Mouse (Mus musculus): Measurements from ENCODE around the gene Mab21l1. TPM values are rescaled to one million over a fixed set of nuclear protein-coding genes. Genes with fewer than 3 reads are reported as not detected.

Mab21l1 gene
- polyA plus RNA-seq (2014; fragmentation: Nextera tagmentation; extraction: Ambion mirVana), result 68.3 and 76.1 TPM in 2 replicates

DNA sequence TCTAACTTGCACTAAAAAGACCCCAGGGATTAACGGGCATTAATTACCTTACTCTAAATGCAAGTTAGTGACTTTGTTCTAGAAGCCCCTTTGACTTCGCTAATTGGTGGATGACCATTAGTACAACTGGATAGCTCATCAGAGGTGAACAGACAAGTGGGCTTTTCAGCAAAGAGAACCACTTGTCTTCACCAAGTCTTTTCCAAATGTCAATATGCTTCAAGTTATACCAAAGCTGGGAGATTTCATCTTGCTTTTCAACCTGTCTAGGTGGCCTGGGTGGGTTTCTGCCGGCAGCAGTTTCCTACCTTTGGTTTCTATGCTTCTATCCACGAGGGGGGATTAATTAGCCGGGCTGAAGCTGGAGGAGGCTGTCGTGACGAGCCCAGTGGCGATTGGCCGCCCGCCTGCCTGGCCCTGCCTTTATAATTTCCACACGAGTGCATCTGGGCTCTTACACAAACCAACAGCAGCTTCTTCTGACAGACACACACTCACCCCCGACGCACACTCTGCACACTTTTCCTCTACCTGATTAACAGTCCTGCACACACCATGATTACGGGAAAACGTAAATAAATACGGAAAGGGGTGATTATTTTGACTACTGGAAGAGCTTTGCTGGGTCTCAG, at the start of gene Mab21l1:
Mab21l1 (plus strand) TSS at position 455 of the 632 bp plus-strand sequence.
- peaks cover 3% of the 10 kb centered on the region; the same call in 1 of the 2 replicates for H3K4me1 ChIP-seq (ENCODE audit: control insufficient read depth, insufficient read depth, low read length)
- DNase-seq (ENCODE audit: low spot score), result peak; percentile 79
- peaks cover 2% of the 10 kb centered on the region; the same call in 1 of the 2 replicates for H3K27me3 ChIP-seq (ENCODE audit: control insufficient read depth, insufficient read depth, low read length)
- H3K4me3 ChIP-seq (ENCODE audit: low read depth, low read length), result peak within 1 kb of the TSS; percentile 62
- H3K4me2 ChIP-seq (ENCODE audit: low read depth, low read length), result peak within 1 kb of the TSS; percentile 71
- no peaks in the 10 kb centered on the region for H3K36me3 ChIP-seq (replicated peaks; ENCODE audit: control insufficient read depth, insufficient read depth, low read depth, low read length)
- peak; percentile 54; the same call in 1 of the 2 replicates for ATAC-seq (replicated peaks; ENCODE audit: insufficient number of reproducible peaks, low FRiP score, low TSS enrichment, low read depth)
- peak within 1 kb of the TSS; percentile 92 for H3K27ac ChIP-seq (replicated peaks; ENCODE audit: low read depth, low read length)
- WGBS, result under 1% methylated on average over 16 of the region's 16 CpGs
- H3K9ac ChIP-seq (replicated peaks; ENCODE audit: low read length), result peak within 1 kb of the TSS; percentile 90
- no peaks in the 10 kb centered on the region for H3K9me3 ChIP-seq (replicated peaks; ENCODE audit: control insufficient read depth, low read length)

DNA sequence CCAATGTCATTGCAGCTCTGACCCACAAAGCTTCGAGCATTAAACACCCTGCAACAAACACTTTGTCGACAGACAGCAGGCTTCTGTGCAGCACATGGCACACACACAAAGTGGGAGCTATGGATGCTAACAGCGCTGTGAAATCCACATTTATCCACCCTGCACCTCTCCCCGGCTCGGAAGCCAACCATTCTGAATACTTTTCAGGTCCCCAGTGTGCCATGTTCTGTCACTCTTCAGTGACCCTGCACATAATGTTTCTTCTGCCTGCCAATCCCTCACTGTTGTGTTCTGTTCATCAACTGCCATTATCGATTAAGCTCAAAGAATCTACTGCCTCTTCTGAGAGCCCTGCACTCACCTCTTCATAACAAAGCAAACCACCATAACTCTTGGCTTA, 48.6 kb upstream of the Mab21l1 start:
- Histone ChIP-seq H3K9me3 (replicated peaks; ENCODE audit: control insufficient read depth, low read length) (no peaks in the 10 kb centered on the region), H3K36me3 (replicated peaks; ENCODE audit: control insufficient read depth, insufficient read depth, low read depth, low read length) (no peaks in the 10 kb centered on the region), H3K9ac (replicated peaks; ENCODE audit: low read length) (no peak overlapping the region), H3K27ac (replicated peaks; ENCODE audit: low read depth, low read length) (no peak overlapping the region), H3K4me1 (ENCODE audit: control insufficient read depth, insufficient read depth, low read length) (no peaks in the 10 kb centered on the region), H3K4me3 (ENCODE audit: low read depth, low read length) (no peak overlapping the region), H3K4me2 (ENCODE audit: low read depth, low read length) (no peak overlapping the region), H3K27me3 (ENCODE audit: control insufficient read depth, insufficient read depth, low read length) (no peaks in the 10 kb centered on the region)
- 76% methylated on average over 6 of the region's 6 CpGs for WGBS
- ATAC-seq (replicated peaks; ENCODE audit: insufficient number of reproducible peaks, low FRiP score, low TSS enrichment, low read depth), result no peak
- DNase-seq (ENCODE audit: low spot score), result no peak

DNA sequence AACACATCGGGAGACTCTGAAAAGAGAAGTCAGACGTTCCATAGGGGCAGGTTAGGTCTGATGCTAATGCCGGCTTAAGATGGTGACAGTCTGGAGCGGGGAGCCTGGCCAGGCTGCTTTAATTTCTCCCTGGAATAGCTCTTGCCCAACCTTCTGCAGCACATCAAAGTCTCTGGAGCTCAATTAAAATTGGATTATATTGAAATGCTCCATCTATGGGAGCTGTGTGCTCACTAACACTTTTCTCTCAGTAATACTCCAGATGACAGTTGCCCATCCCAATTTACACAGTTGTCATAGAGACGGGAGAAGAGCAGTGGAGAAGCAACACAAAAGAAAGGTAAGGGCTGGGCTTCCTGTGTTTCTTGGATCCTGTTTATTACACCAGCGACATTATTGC, 40.9 kb upstream of the Mab21l1 start:
- DNase-seq (ENCODE audit: low spot score) (no peak), ATAC-seq (replicated peaks; ENCODE audit: insufficient number of reproducible peaks, low FRiP score, low TSS enrichment, low read depth) (no peak)
- Histone ChIP-seq H3K27me3 (ENCODE audit: control insufficient read depth, insufficient read depth, low read length) (no peaks in the 10 kb centered on the region), H3K4me2 (ENCODE audit: low read depth, low read length) (no peak overlapping the region), H3K4me3 (ENCODE audit: low read depth, low read length) (no peak overlapping the region), H3K9me3 (replicated peaks; ENCODE audit: control insufficient read depth, low read length) (no peaks in the 10 kb centered on the region), H3K4me1 (ENCODE audit: control insufficient read depth, insufficient read depth, low read length) (no peaks in the 10 kb centered on the region), H3K27ac (replicated peaks; ENCODE audit: low read depth, low read length) (no peak overlapping the region), H3K9ac (replicated peaks; ENCODE audit: low read length) (no peak overlapping the region), H3K36me3 (replicated peaks; ENCODE audit: control insufficient read depth, insufficient read depth, low read depth, low read length) (no peaks in the 10 kb centered on the region)
- WGBS, result 65% methylated on average over 6 of the region's 6 CpGs

DNA sequence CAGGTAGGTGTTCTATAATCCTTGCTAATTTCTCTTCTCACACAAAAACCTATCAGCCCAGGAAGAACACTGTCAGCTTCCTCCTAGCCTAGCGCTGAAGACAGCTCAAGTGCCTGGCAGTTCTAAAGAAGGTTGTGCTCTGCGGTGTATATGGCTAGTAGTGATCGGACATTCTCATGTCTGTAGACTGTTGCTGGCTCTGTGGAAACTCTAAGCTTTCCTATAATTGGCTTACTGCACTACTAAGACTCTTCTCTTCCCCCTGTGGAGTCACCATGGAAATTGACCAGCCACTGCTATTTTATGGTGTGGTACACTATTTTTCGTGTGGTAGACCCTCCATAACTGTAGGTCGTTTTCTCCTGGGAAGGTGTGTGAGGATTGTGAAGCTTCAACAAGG, 40.1 kb upstream of the Mab21l1 start:
- Histone ChIP-seq H3K4me3 (ENCODE audit: low read depth, low read length) (no peak overlapping the region), H3K9ac (replicated peaks; ENCODE audit: low read length) (no peak overlapping the region), H3K4me1 (ENCODE audit: control insufficient read depth, insufficient read depth, low read length) (no peaks in the 10 kb centered on the region), H3K4me2 (ENCODE audit: low read depth, low read length) (no peak overlapping the region), H3K27ac (replicated peaks; ENCODE audit: low read depth, low read length) (no peak overlapping the region), H3K36me3 (replicated peaks; ENCODE audit: control insufficient read depth, insufficient read depth, low read depth, low read length) (no peaks in the 10 kb centered on the region), H3K27me3 (ENCODE audit: control insufficient read depth, insufficient read depth, low read length) (no peaks in the 10 kb centered on the region), H3K9me3 (replicated peaks; ENCODE audit: control insufficient read depth, low read length) (no peaks in the 10 kb centered on the region)
- DNase-seq (ENCODE audit: low spot score), result no peak
- ATAC-seq (replicated peaks; ENCODE audit: insufficient number of reproducible peaks, low FRiP score, low TSS enrichment, low read depth), result no peak
- WGBS, result 85% methylated on average over 5 of the region's 5 CpGs

DNA sequence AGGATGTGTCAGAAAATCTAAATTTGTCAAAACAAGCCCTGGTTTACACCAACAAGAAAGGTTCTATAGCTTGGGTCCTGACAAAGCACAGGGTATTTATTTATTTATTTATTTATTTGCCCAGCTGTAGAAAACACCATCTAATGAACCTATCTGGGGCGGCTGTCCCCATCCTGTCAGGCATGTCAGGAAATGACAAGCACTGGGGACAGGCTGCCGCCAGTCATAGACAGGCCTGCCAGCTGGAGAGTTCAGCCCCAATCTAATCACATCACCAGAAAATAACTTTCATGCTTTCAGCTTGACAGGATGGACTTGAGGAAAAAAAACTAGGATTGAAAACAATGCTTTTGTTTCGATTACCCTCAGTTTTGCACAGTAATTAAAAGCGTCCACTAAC, 39.7 kb upstream of the Mab21l1 start:
- H3K4me3 ChIP-seq (ENCODE audit: low read depth, low read length), result no peak overlapping the region
- H3K9me3 ChIP-seq (replicated peaks; ENCODE audit: control insufficient read depth, low read length), result no peaks in the 10 kb centered on the region
- H3K36me3 ChIP-seq (replicated peaks; ENCODE audit: control insufficient read depth, insufficient read depth, low read depth, low read length), result no peaks in the 10 kb centered on the region
- H3K4me1 ChIP-seq (ENCODE audit: control insufficient read depth, insufficient read depth, low read length), result no peaks in the 10 kb centered on the region
- H3K27me3 ChIP-seq (ENCODE audit: control insufficient read depth, insufficient read depth, low read length), result no peaks in the 10 kb centered on the region
- no peak overlapping the region for H3K27ac ChIP-seq (replicated peaks; ENCODE audit: low read depth, low read length)
- H3K9ac ChIP-seq (replicated peaks; ENCODE audit: low read length), result no peak overlapping the region
- ATAC-seq (replicated peaks; ENCODE audit: insufficient number of reproducible peaks, low FRiP score, low TSS enrichment, low read depth) (no peak), DNase-seq (ENCODE audit: low spot score) (no peak)
- no peak overlapping the region for H3K4me2 ChIP-seq (ENCODE audit: low read depth, low read length)
- 76% methylated on average over 4 of the region's 4 CpGs for WGBS

DNA sequence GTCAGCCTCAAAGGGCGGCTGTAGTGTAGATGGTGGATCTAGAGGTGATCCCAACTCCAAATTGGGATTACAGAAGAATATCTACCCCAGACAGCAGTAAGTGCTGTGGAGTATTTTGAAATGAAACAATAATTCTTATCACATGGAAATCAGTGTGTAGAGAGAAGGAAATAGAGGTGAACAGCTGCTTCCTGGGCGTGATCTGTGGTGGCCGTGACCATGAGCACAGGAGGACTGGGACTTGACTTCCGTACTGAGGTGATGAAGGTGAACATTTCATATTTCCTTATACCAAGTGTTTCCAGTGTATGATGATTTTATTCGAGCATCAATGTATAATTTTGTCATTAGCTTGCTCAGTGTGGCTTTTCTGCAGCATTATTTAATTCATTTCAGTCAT, 38.4 kb upstream of the Mab21l1 start:
- WGBS, result 79% methylated on average over 5 of the region's 5 CpGs
- no peak overlapping the region for H3K9ac ChIP-seq (replicated peaks; ENCODE audit: low read length)
- H3K27me3 ChIP-seq (ENCODE audit: control insufficient read depth, insufficient read depth, low read length), result no peaks in the 10 kb centered on the region
- DNase-seq (ENCODE audit: low spot score), result no peak
- no peak for ATAC-seq (replicated peaks; ENCODE audit: insufficient number of reproducible peaks, low FRiP score, low TSS enrichment, low read depth)
- no peak overlapping the region for H3K4me3 ChIP-seq (ENCODE audit: low read depth, low read length)
- H3K27ac ChIP-seq (replicated peaks; ENCODE audit: low read depth, low read length), result no peak overlapping the region
- H3K4me2 ChIP-seq (ENCODE audit: low read depth, low read length), result no peak overlapping the region
- H3K4me1 ChIP-seq (ENCODE audit: control insufficient read depth, insufficient read depth, low read length), result no peaks in the 10 kb centered on the region
- no peaks in the 10 kb centered on the region for H3K9me3 ChIP-seq (replicated peaks; ENCODE audit: control insufficient read depth, low read length)
- no peaks in the 10 kb centered on the region for H3K36me3 ChIP-seq (replicated peaks; ENCODE audit: control insufficient read depth, insufficient read depth, low read depth, low read length)

DNA sequence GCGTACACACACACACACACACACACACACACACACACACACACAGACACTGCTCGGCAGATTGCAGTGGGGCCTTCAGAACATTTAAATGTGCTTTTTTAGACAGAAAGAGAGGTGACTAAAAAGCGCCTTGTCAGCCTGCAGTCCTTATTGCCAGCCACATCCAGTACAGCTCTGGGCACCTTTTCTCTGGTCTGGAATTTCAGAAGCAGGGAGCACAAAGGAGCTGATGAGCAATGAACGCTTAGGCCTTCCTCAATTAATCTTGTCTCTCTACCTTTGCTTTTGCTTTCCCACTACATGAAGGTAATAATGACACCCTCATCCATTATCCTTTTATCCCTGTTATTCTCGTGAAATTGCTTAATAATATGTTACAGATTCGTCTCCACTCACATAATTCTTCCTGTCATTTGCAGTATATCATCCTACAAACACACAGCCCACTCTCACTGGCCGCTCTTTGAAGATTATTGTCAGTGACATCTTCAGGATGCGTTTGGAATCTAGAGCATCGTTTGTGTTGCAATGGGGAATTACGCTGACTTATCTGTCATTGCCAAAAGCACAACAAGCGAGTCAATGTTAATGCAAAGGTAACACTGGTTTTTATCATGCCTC, 31.8 kb upstream of the Mab21l1 start:
- no peaks in the 10 kb centered on the region for H3K36me3 ChIP-seq (replicated peaks; ENCODE audit: control insufficient read depth, insufficient read depth, low read depth, low read length)
- no peak overlapping the region for H3K4me3 ChIP-seq (ENCODE audit: low read depth, low read length)
- no peaks in the 10 kb centered on the region for H3K4me1 ChIP-seq (ENCODE audit: control insufficient read depth, insufficient read depth, low read length)
- H3K4me2 ChIP-seq (ENCODE audit: low read depth, low read length), result no peak overlapping the region
- H3K9me3 ChIP-seq (replicated peaks; ENCODE audit: control insufficient read depth, low read length), result no peaks in the 10 kb centered on the region
- H3K27ac ChIP-seq (replicated peaks; ENCODE audit: low read depth, low read length), result no peak overlapping the region
- no peaks in the 10 kb centered on the region for H3K27me3 ChIP-seq (ENCODE audit: control insufficient read depth, insufficient read depth, low read length)
- DNase-seq (ENCODE audit: low spot score), result no peak
- WGBS, result 56% methylated on average over 11 of the region's 11 CpGs
- ATAC-seq (replicated peaks; ENCODE audit: insufficient number of reproducible peaks, low FRiP score, low TSS enrichment, low read depth), result no peak
- no peak overlapping the region for H3K9ac ChIP-seq (replicated peaks; ENCODE audit: low read length)

DNA sequence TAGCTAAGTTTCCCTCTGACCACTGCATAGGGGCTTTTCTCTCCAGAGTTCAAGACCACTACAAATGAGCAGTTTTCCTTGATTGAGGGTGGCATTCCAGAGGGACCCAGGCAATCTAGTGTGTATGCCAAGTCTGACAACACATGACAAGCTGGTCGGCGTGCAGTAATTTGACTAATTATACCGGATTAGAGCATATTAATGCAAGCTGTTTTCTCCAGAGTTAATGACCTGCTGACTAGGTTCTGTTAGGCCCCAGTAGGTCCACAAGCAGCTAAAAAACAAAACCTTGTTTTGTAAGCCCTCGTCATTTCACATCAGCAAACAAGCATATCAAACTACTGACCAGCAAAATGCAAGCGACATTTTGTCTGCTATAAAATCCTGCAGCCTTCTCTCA, 30.9 kb upstream of the Mab21l1 start:
- Histone ChIP-seq H3K27ac (replicated peaks; ENCODE audit: low read depth, low read length) (no peak overlapping the region), H3K4me2 (ENCODE audit: low read depth, low read length) (no peak overlapping the region), H3K9me3 (replicated peaks; ENCODE audit: control insufficient read depth, low read length) (no peaks in the 10 kb centered on the region), H3K36me3 (replicated peaks; ENCODE audit: control insufficient read depth, insufficient read depth, low read depth, low read length) (no peaks in the 10 kb centered on the region), H3K27me3 (ENCODE audit: control insufficient read depth, insufficient read depth, low read length) (no peaks in the 10 kb centered on the region), H3K9ac (replicated peaks; ENCODE audit: low read length) (no peak overlapping the region), H3K4me3 (ENCODE audit: low read depth, low read length) (no peak overlapping the region), H3K4me1 (ENCODE audit: control insufficient read depth, insufficient read depth, low read length) (peaks cover 3% of the 10 kb centered on the region; the same call in 1 of the 2 replicates)
- DNase-seq (ENCODE audit: low spot score) (peak; percentile 38), ATAC-seq (replicated peaks; ENCODE audit: insufficient number of reproducible peaks, low FRiP score, low TSS enrichment, low read depth) (no peak; the same call in 1 of the 2 replicates)
- 30% methylated on average over 5 of the region's 5 CpGs for WGBS
